Mouse (Mus musculus) thymus, postnatal 36 days (tissue): ENCODE data around the gene Slc34a2.

Experiments used
- DNase-seq, 2 experiments: peaks; one replicate each; pipeline ENCODE4 v3.0.0; 2022; ENCODE audit warnings: mixed read lengths in 2 of 2

The Slc34a2 gene

DNA sequence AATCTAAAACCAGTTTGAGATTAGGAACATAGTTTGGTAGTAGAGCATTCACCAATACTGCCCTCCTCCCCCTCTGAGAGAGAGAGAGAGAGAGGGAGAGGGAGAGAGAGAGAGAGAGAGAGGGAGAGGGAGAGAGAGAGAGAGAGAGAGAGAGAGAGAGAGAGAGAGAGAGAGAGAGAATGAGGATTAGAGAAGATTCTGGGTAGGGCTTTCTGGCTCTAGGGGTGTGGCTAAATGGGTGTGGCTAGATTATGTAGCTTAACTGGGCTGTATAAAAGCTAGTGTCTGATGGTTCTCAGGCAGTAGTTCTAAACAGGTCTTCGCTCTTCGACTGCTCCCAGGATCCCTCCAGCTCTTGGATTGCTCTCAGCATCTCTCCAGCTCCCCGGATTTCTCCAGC lies at the start of gene Slc34a2:
TSS of gene Slc34a2 (plus strand) at position 301 of the 400 bp plus-strand sequence.
- no peak for DNase-seq

DNA sequence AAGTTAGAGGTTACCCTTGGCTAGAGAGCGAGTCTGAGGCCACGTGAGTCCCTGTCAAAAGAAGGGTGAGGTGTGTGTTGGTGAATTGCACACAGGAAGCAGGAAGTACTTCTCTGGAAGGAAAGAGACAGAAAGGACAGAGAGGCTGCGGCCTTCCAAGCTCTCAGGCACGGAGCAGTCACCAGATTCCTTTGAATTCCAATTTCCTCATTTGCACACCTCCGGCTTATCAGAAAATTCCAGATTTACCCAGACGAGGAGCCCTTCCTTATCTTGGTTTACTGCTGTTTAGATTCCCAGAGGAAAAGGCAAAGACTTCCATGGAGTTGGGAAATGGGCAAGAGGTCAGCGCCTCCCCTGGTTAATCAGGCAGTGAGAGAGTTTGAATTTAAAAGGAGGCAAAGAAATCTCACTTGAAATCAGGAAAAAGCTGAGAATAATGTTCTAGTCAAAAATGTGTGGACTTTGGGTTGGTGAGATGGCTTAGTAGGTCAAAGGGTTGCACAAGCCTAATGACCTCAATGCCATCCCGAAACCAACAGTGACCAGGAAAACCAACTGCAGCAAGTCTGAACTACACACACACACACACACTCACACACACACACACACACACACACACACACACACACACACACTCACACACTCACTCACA lies 47.1 kb upstream of the Slc34a2 start:
- DNase-seq, result no peak

DNA sequence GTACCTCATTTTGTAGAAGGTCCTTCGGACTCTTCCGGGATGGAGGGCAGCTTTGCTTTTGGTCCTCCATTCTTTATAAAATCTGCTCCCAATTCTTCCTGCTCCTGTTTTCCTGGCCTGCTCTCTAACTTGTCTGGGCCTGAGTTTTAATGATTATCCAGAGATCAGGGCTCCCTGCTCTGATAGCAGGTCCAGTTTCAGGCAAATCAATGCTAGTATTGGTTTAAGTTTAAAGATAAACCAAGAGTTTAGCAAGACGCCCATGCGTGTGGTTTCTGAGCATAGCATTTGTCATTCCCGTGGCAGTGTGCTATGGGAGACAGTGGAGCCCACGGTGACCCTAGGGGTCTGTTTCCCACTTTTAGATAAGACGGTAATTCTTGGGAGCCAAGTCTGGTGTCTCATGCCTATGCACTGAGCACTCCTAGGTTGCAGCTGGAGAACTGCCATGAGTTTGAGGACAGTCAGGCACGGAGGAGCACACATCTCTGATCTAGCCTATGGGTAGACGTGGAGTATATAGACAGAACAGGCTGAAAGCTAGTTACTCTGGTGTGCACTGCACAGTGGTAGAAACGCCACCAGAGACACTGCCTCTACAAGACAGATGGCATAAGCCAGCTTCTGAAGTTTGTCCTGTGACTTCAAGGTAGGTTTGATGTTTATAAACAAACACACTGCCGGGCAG lies 45.5 kb upstream of the Slc34a2 start:
- DNase-seq, result no peak

DNA sequence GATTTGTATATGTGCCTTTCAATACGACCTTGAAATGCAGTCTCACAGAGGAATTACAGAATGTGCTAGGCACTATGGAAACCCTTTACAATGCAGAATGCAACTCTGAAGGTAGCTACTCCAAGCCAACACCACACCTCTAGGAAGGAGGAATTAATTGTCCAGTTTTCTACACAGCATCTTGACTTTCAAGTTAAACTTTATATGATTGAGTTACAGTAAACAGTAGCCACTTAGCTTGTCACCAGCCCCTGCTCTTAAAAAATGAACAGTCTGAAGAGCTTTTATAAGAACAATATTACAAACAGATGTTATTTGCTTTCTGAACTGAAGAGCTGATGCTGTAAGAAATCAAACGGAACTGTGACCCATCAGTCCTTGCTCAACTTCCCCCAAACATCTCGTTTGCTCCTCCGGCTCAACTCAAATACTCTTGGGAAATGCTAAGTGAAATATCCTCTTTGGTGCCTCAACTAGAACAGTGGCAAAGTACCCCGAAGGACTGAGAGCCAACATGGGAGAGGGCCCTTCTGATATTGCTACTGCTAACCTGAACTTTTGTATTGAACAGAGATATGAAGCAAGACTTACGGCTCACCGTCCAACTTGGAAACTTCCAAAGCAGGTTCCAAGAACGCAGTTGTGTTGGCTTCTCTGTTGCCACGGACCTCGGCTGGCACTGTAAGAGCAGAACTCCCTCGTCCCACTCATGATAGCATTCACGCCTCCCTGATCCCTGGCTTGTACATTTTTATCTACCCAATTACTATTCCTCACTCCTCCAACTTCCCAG lies 44.2 kb upstream of the Slc34a2 start:
- no peak for DNase-seq

DNA sequence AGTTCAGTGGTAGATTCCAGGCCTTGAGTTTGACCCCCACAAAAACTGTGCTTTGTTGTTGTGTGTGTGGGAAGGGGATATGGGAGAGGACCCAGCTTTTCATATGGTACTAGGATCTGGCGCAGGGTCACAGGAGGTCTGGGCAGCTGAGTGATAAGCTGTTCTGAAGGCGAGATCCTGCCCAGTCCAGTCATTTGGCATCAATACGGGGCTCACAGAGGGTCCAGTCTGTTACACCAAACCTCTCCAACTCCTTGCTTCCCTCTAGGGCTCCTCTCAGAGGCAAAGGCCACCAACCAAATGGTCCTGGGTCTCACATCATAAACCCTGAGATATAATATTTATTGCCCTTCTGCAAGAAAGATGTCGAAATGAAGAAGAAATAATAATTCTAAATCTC lies 42.4 kb upstream of the Slc34a2 start:
- DNase-seq, result no peak

DNA sequence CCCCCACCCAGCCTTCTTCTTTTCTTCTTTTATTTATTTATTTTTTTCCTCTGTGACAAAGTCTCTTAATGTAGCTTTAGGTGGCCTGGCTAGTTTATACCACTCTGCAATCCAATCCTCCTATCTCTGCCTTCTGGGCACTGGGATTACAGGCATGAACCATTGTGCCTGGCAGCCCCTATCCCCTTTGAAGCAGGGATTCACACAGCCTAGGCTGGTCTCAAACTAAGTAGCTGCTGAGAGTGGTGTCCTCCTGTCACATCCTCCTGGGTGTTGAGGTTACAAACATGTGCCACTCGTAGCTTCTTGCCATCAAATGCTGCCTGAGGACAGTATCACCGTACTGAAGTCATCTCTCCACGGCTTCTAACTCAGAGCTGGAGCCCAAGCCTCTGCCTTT lies 41.7 kb upstream of the Slc34a2 start:
- DNase-seq, result no peak

DNA sequence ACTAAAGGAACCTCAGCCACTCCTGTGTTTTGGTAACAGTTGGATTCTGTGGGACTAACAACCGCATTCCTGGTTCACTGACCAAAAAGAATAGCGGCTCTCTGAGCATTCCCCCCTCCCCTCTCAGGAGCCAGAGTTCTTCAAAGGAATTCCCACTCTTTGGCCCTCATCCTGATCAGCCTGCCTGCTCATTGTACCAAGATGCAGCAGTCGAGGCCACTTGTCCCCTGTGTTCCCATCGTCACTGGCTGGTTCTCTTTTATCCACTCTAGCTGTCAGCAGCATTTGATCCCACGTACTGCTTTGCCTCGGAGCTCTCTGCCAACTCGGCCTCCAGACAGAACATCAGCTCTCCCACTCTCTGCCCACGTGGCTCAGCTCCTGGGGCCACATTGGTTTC lies 41.3 kb upstream of the Slc34a2 start:
- DNase-seq, result no peak

DNA sequence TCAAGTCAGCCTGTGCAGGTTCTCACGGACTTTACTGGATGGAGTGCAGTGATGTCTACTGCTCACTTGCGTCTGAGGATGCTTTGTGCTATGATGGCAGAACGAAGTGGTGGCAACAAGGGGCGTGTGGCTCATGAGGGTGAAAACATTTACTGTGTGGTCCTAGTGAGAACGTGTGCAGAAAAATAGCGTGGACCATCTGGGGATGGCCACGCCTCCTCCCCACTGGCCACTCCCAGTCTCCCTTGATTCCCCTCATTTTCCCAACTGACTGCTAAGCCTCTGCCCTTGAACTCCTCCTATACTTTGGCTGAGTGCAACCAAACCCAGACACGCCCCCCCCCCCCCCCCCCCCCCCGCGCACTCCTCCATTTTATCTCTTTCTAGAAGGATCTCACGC lies 40.8 kb upstream of the Slc34a2 start:
- DNase-seq, result no peak

DNA sequence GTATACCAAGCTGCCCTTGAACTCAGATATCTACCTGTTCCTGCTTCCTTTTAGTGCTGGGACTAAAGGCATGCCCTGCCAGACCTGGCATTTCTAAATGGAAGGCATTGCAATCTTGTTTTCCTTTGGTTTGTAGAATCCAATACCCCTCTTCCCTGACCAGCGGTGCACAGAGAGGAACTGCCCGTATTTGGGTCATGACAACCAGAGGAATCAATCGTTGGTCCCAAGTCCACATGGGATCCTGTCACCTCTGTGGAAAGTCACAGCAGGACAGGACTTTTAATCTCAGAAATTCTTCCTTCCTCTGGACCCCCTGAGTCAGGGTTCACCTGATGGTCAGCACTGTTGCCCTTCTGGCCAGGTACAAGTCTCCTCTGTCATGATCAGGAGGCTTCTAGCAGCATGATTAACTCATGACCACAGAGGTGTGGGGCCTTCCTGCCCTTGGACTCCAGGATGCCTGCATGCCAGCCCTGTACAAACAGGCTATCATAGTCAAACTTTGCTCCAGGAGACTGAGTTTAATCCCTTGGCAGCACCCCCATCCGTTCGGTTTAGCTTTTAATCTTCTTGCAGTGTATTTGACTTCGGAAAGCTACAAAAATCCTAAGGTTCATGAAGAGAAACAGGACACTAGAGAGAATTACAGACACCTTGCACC lies 39.7 kb upstream of the Slc34a2 start:
- no peak for DNase-seq

DNA sequence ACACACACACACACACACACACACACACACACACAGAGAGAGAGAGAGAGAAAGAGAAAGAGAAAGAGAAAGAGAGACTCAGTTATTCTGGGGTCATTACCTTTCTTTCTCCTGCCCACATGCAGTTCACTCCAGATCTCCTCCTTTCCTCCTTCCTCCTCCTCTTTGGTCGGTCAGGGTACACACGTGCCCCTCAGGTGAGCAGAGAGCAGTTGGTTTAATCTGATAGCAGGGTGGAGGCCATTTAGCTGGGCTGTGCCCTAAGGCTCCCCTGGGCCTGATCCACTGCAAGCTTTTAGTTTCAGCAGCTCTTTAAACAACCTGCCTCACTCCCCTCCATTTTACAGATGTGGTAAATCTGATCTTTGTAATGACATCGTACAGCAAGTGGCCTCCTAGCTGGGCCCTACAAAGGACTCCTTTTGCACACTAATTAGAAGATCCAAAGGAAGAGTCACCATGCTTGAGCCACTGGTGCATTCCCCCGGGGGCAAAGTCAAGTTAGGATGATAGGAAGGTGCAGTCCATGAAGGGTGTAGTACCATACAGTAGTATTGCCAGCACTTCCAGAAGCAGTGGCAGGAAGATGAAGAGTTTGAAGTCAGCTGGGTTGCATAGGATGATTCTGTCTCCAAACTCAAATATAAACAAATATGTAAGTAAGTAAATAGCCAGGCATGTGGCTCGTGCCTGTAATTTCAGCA lies 37.6 kb upstream of the Slc34a2 start:
- no peak for DNase-seq

DNA sequence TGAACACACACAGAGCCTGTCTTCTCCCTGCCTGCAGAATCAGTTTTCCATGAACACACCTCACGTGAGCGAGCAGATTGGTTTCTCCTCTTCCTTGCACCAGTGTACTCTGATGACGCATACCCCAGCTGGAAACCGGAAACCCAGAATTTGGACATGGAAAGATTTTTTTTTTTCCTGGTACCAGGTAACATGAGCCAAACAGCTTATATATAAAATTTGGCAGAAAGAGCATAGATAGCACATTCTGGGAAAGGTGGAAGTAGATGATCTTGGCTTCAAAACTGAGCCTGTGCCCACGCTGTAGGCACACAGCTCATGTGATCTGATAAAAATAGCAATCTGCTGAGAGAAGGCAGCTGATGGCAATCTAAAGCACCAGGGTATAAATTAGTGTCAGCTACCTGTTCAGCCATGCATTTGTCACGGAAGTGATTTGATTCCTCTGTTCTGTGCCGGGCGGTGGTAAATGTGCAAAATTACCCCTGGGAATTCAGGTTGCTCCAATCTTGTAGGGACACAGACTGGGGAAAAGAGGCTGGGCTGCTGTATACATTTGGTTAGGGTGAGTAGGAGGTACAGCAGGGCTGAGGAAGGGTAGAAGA lies 35.2 kb upstream of the Slc34a2 start:
- no peak for DNase-seq

DNA sequence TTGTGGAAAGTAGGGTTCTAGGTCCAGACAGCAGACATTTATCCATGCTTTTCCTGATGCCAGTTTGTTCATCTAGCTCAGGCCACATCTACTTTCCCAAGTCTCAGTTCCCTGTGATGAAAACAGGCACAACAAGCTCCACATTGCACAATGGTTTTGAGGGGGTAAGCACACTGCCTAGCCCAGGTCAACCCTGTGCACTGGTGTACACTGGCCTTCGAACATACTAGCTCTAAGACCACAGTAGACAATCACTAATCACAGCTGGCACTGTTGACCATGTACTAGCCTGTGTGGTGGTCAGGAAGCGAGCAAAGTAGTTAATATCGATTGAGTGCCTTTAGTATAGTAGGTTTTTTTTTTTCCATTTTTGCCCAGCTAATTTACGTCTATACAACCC lies 34.4 kb upstream of the Slc34a2 start:
- DNase-seq, result no peak

DNA sequence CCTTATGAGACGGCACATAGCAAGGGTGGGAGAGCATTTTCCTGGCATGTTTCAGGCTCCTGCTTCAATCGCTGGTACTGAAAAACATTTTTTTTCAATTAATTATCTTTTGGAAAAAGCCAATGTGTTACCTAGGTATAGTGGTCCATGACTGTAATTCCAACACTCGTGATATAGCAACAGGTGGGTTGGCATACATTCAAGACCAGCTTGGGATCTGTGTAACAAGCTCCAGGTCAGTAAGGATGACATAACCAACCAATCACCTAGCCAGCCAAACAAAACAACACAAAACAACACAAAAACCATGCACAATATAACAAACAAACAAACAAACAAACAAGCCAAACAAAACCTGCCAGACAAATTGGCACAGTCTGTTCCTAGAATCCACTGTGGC lies 33.9 kb upstream of the Slc34a2 start:
- no peak for DNase-seq

DNA sequence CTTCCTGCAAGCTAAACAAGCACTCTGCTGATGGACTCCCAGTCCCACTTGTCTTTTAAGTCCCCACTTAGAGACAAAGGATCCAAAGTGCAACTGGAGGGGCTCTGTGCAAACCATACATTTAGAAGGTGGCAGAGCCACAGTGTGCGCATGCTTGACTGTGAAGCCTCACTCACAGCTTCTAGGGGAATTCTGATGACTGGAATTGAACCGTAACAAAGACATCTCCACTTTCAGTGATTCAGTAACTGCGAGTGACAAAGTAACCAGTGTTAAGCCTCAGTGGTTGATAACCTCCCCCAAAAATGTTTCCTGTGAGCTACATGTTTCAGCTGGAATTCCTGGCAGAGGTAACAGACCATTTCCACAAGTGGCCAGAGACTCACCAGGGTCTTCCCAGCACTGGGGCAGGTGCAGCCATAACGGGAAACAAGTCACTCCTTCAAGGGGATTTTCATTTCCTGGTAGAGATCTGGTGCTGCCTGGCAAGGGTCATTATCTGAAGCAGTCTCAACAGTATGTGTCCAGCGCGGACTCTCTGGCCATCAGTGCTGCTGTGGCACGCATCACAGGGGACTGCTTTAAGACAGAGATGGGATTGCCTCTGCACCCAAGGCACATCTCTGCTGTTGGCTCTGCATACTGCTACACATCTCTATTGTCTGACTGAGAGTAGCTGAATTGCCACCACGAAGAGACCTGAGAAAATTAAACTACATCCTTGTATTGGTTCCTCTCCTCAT lies 28.7 kb upstream of the Slc34a2 start:
- no peak for DNase-seq

DNA sequence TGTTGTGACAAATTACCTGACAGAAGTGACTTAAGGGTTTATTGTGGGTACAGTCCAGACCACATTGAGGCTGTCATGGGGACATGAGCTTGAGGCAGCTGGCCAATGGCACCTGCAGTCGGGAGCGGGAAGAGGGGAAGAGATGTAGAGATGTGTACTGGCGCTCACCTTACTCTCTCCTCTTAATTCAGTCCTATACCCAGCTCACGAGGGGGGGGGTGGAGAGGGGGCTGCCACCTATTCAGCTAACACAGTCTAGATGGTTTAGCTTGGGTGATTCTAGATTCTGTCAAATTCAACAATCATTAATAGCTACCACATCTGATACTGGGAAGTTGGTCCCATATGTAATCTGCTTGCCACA lies 28.1 kb upstream of the Slc34a2 start:
- DNase-seq, result no peak

DNA sequence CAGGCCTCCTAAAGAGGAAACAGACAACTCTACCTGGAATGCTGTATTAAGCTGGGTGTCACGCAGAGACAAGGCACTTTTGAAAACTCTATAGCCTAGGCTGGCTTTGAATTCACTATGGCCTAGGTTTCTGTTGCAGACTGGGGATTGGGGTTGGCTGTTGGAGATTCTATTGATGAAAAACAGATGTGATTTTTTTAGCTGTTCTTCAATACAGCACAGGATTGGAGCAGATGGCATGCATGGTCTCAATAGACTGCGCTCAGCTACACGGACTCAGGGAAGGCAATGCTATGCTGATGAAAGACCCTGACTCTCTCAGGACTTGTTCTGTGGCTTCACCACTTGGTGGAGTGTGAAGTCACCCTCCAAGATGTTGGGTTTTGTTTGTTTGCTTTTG lies 26.6 kb upstream of the Slc34a2 start:
- no peak for DNase-seq

DNA sequence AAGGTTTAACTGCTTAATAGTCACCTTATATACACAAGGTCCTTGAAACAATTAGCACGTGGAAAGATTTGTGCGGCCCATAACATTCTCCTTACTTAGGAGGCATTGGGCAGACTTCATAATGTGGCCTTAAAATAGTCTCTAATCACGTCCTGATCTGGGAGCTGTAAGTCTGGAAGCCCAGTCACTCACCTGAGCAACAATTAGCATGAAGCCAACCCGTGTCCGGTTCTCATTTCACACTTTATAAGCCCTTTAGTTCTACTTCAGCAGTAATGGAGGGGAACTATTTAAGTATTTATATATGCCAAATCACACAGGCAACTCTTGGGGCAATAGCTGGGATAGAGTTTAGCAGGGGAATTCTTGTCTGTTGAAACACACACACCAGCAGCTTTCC lies 21.3 kb upstream of the Slc34a2 start:
- DNase-seq, result no peak

DNA sequence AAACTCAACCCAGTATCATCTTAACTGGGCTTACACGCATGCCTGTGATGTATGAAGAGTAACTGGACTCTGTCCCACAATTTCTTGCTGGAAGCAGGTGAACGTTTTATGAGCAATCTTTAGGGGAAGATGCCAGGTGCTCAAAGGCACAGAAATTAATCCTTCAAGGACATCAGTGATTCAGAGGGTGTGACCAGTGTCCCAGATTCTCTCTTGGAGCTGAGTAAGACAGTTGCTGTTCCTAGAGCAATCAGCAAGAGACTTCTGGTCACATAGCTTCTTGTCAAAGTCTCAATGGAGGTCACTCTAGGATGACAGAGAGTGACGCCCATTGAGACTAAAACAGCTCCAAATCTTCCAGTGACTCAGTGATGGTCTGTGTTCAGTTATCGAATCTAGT lies 19.6 kb upstream of the Slc34a2 start:
- no peak for DNase-seq

DNA sequence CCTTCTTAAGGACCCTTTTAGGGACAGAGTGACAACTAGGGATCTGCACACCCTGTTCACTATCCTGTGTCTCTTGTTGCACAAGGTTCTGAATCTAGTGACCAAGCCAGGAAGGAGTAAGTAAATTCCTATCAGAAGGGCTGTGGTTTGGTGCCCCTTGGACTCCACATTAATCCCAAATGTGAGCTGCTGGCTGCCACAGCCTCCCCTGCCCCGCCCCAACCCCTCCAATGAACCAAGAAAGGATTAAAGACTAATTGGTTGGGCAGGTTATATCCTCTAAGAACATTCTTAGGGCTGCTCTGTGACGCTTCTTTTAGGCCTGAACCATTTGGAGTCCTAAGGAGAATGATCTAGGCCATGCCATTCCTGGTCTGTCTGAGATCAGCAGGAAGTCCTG lies 14.4 kb upstream of the Slc34a2 start:
- DNase-seq, result no peak

DNA sequence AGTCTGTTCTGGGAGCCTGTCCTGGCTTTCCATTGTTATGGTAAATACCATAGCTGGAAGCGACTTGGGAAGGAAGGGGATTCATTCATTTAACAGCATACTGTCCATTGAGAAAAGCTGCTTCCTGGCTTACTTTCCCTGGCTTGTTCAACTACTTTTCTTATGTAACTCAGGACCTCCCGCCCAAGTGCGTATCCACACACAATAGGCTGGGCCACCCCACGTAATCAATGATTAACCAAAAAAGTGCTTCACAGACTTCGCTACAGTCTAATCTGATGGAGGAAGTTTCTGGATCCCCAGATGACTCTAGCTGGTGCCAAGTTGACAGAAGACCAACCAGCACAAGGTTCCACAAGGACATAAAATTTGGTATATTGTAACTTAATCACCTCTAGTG lies 14.0 kb upstream of the Slc34a2 start:
- no peak for DNase-seq

DNA sequence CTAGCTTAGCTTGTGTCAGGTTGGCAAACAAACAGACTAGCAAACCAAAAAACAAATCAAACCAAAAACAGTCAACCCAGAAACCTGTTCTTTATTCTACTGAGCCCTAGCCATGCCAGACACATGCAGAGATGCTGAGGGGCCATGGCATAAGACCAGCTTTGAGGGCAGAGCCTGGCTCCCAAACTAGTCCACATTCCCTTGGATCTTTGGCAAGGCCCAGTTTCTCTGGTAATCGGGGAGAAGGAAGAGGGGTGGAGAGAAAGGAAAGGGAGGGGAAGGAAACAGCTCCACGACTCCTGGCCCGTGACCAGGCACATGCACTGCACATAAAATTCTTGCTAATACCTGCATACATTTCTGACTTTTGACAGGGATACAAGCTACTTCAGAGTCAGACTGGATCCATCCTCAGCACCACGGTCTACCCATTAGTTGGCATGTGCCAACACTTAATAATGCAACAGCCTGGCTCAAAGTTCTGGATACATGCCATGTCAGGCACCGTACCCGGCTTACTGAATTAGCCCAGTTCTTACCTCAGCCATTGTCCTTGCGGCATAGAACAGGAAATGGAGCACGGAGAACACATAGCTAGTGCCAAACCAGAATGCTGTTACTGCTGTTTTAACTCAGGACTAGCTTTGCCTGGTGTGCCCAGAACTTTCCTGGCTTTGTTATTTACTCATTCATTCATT lies 12.5 kb upstream of the Slc34a2 start:
- DNase-seq, result no peak
